Mouse (Mus musculus): ENCODE data around the gene Rbbp4.

DNA sequence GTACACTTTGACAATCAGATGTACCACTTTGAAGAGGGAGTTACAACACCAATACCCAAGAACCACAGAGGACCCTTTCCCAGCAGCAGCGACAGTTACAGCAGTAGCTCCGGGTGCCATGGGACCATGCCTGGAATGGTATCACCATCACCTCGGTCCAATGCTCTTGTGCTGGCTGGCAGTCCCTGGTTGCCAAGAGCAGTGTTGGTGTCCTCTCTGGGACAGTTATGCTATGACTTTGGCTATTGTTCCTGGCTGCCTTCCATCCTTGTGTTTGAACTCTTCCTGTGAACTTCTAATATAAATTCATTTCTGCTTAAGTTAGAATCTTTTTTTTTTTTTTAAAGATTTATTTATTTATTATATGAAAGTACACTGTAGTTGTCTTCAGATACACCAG, 48.4 kb upstream of the Rbbp4 start:
- TF ChIP-seq CTCF (IDR thresholded peaks at IDR 0.05; ENCODE audit: low read depth, low read length) (no peak), POLR2A (IDR thresholded peaks at IDR 0.05; ENCODE audit: insufficient read depth, low read length) (no peak), EP300 (IDR thresholded peaks at IDR 0.05; ENCODE audit: insufficient read depth, low read depth, low read length) (no peak)
